Mouse (Mus musculus) midbrain, postnatal 0 days (tissue): Measurements from ENCODE around the gene Snx19. TPM values are rescaled to one million over a fixed set of nuclear protein-coding genes. Genes with fewer than 3 reads are reported as not detected.

ENCODE experiments used
- ATAC-seq: fragments of 200-750 bp; cut with Nextera tagmentation; 2 replicates; pipeline ENCODE4 v1.8.0; 2017; ENCODE audit warnings: moderate number of reproducible peaks, mild to moderate bottlenecking, moderate TSS enrichment, moderate library complexity; ENCODE audit not compliant: low FRiP score
- DNase-seq: peaks from one replicate; pipeline ENCODE4 v3.0.0-alpha.2; 2015; ENCODE audit warnings: low spot score
- H3K27ac ChIP-seq: fragments of 300-500 bp; sonication (generic); 2 replicates; pipeline ENCODE4 v1.5.1; 2014; ENCODE audit warnings: low read depth, mild to moderate bottlenecking, low read length, mixed read lengths
- H3K27me3 ChIP-seq: fragments of 300-500 bp; sonication (generic); 2 replicates; pipeline ENCODE4 v1.6.1; 2014; ENCODE audit warnings: low read length, control low read depth, mixed read lengths; ENCODE audit not compliant: insufficient read depth
- H3K36me3 ChIP-seq: fragments of 300-500 bp; sonication (generic); 2 replicates; pipeline ENCODE4 v1.6.1; 2014; ENCODE audit warnings: low read length, control low read depth, mixed read lengths; ENCODE audit not compliant: insufficient read depth
- H3K4me1 ChIP-seq: fragments of 300-500 bp; sonication (generic); 2 replicates; pipeline ENCODE4 v1.6.1; 2014; ENCODE audit warnings: mild to moderate bottlenecking, control low read depth, antibody characterized with exemption, low read length, mixed read lengths; ENCODE audit not compliant: insufficient read depth
- H3K4me2 ChIP-seq: fragments of 300-500 bp; sonication (generic); 2 replicates; pipeline ENCODE4 v1.6.1; 2014; ENCODE audit warnings: low read depth, mild to moderate bottlenecking, low read length, mixed read lengths; ENCODE audit not compliant: poor library complexity, severe bottlenecking
- H3K4me3 ChIP-seq: fragments of 300-500 bp; sonication (generic); 2 replicates; pipeline ENCODE4 v1.5.1; 2014; ENCODE audit warnings: low read depth, mild to moderate bottlenecking, low read length, moderate library complexity
- H3K9ac ChIP-seq: fragments of 300-500 bp; sonication (generic); replicated peaks from 2 replicates; pipeline ENCODE4 v1.6.1; 2014; ENCODE audit warnings: mild to moderate bottlenecking, low read length, moderate library complexity, mixed read lengths; ENCODE audit not compliant: poor library complexity, severe bottlenecking
- H3K9me3 ChIP-seq: fragments of 300-500 bp; sonication (generic); 2 replicates; pipeline ENCODE4 v1.6.1; 2016; ENCODE audit warnings: low read length, control low read depth
- CTCF ChIP-seq: IDR thresholded peaks from 2 replicates; pipeline ENCODE4 v1.5.1; 2016; ENCODE audit warnings: antibody characterized with exemption, mild to moderate bottlenecking
- WGBS: fragments of 180-500 bp; shearing (Covaris S2); extraction: QIAGEN DNeasy Blood & Tissue Kit; methylation state at CpG from one replicate; pipeline ENCODE4 v1.1.7; 2014; 5-methylcytosine and 5-hydroxymethylcytosine counted together
- polyA plus RNA-seq: library from polyadenylated mRNA; unstranded; fragments of >200 nt; fragmentation: Nextera tagmentation; extraction: Ambion mirVana; gene quantifications from 2 replicates; pipeline ENCODE4 v1.2.1, GENCODE M21; 2015
- total RNA-seq: library from RNA; depleted of rRNA; stranded (reverse); fragments of >200 nt; gene quantifications from 2 replicates; pipeline ENCODE4 v1.2.3, GENCODE M21; 2014

Snx19 gene
- total and polyA plus RNA-seq, 2 experiments from 2014 or later = 17.6 to 26.5 TPM

- H3K9ac ChIP-seq = no peak overlapping the region
- H3K27ac ChIP-seq = no peak overlapping the region
- TF ChIP-seq CTCF = no peak
- H3K4me3 ChIP-seq = no peak overlapping the region
- 91% methylated on average over 2 of the region's 2 CpGs for WGBS
- H3K4me2 ChIP-seq = no peak overlapping the region
- peak; percentile 11 for DNase-seq
- H3K9me3 ChIP-seq = no peaks in the 10 kb centered on the region
- no peaks in the 10 kb centered on the region for H3K27me3 ChIP-seq
- no peaks in the 10 kb centered on the region for H3K36me3 ChIP-seq
- H3K4me1 ChIP-seq = no peaks in the 10 kb centered on the region
- ATAC-seq = no peak
Measured at GRCm38 (mm10) chr9:30485161-30485560, 58.3 kb downstream of the Snx19 start.

GRCm38 (mm10) chr9:30488384-30488783 is 61.5 kb downstream of the Snx19 start:
- no peak for TF ChIP-seq CTCF
- WGBS = 97% methylated on average over 1 of the region's 1 CpGs
- H3K9me3 ChIP-seq = no peaks in the 10 kb centered on the region
- no peaks in the 10 kb centered on the region for H3K27me3 ChIP-seq
- H3K27ac ChIP-seq = no peak overlapping the region
- no peak for ATAC-seq
- H3K4me2 ChIP-seq = no peak overlapping the region
- H3K36me3 ChIP-seq = no peaks in the 10 kb centered on the region
- H3K4me3 ChIP-seq = no peak overlapping the region
- no peaks in the 10 kb centered on the region for H3K4me1 ChIP-seq
- DNase-seq = no peak
- no peak overlapping the region for H3K9ac ChIP-seq

DNA sequence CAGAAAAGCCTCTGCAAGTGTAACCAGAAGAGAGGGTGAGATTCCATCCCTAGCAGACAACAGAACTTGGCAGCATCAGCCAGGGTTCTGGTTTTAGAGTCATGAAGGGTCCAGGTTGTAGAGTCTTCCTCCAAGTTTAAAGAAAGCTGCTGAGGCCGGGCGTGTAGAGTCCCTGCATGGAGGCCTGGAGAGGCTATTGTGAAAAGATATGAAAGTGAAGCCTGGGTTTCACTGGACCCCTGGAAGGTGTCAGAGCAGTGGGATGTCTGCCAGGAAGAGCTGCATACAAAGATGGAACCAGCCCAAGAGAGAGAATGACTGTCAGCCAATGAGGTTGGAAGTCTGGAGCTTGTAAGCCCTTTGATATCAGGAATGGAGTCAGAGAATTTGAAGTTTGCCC is 67.5 kb downstream of the Snx19 start:
- Histone ChIP-seq H3K4me1 (no peaks in the 10 kb centered on the region), H3K9ac (no peak overlapping the region), H3K27me3 (no peaks in the 10 kb centered on the region), H3K4me2 (no peak overlapping the region), H3K4me3 (no peak overlapping the region), H3K27ac (no peak overlapping the region), H3K36me3 (no peaks in the 10 kb centered on the region), H3K9me3 (no peaks in the 10 kb centered on the region)
- 91% methylated on average over 2 of the region's 2 CpGs for WGBS
- TF ChIP-seq CTCF = no peak
- no peak for ATAC-seq
- DNase-seq = no peak

DNA sequence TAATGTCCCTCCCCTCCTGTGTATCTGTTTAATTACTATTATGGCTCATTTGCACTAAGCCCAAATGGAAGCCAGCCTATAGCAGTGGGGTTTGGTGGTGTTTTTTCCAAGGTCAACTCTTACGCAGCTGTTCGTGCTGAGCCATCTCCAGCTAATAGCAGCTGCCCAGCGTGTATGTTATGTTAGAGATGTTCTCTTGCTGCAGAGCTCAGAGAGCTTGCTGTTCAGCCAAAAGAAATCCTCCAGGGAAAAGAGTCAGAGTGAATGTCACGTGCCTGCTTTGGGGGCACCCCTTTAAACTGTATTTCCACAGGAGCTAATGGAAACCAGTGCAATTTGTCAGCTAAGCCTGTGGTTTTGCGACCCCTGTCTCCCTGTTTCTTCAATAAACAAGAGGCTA is 82.1 kb downstream of the Snx19 start:
- H3K27ac ChIP-seq = no peak overlapping the region
- WGBS = 82% methylated on average over 5 of the region's 5 CpGs
- no peaks in the 10 kb centered on the region for H3K27me3 ChIP-seq
- no peak for ATAC-seq
- TF ChIP-seq CTCF = no peak
- H3K4me2 ChIP-seq = no peak overlapping the region
- H3K9ac ChIP-seq = no peak overlapping the region
- H3K4me1 ChIP-seq = no peaks in the 10 kb centered on the region
- H3K36me3 ChIP-seq = no peaks in the 10 kb centered on the region
- DNase-seq = peak; percentile 12
- H3K9me3 ChIP-seq = no peaks in the 10 kb centered on the region
- H3K4me3 ChIP-seq = no peak overlapping the region

GRCm38 (mm10) chr9:30515953-30516352 is 89.0 kb downstream of the Snx19 start:
- no peak for TF ChIP-seq CTCF
- no peak overlapping the region for H3K4me2 ChIP-seq
- no peaks in the 10 kb centered on the region for H3K36me3 ChIP-seq
- H3K4me1 ChIP-seq = peaks cover 7% of the 10 kb centered on the region; the same call in 1 of the 2 replicates
- H3K9me3 ChIP-seq = no peaks in the 10 kb centered on the region
- no peak overlapping the region for H3K27ac ChIP-seq
- H3K4me3 ChIP-seq = no peak overlapping the region
- no peak overlapping the region for H3K9ac ChIP-seq
- DNase-seq (no peak), ATAC-seq (no peak)
- no peaks in the 10 kb centered on the region for H3K27me3 ChIP-seq
